Mouse (Mus musculus) hindbrain, embryonic 14.5 days (tissue): Measurements from ENCODE around the gene Plekho2. TPM values are rescaled to one million over a fixed set of nuclear protein-coding genes. Genes with fewer than 3 reads are reported as not detected.
A peak's percentile ranks its signal among the peaks of the same experiment; 100 is the strongest.

Source experiments
- ATAC-seq: fragments of 200-750 bp; cut with Nextera tagmentation; 2 replicates; pipeline ENCODE4 v1.8.0; 2017; ENCODE audit warnings: moderate number of reproducible peaks, mild to moderate bottlenecking, moderate TSS enrichment, moderate library complexity; ENCODE audit not compliant: low FRiP score
- DNase-seq: peaks from one replicate; pipeline ENCODE4 v3.0.0-alpha.2; 2015; ENCODE audit warnings: low spot score
- H3K27ac ChIP-seq: fragments of 300-500 bp; sonication (generic); 2 replicates; pipeline ENCODE4 v1.5.1; 2014; ENCODE audit warnings: mild to moderate bottlenecking, moderate library complexity
- H3K27me3 ChIP-seq: fragments of 300-500 bp; sonication (generic); 2 replicates; pipeline ENCODE4 v1.6.1; 2014; ENCODE audit warnings: mild to moderate bottlenecking, low read length, mixed read lengths; ENCODE audit not compliant: control insufficient read depth, insufficient read depth
- H3K36me3 ChIP-seq: fragments of 300-500 bp; sonication (generic); replicated peaks from 2 replicates; pipeline ENCODE4 v1.6.1; 2014; ENCODE audit not compliant: control insufficient read depth, insufficient read depth
- H3K4me1 ChIP-seq: fragments of 300-500 bp; sonication (generic); replicated peaks from 2 replicates; pipeline ENCODE4 v1.6.1; 2014; ENCODE audit warnings: antibody characterized with exemption, low read length, mixed read lengths; ENCODE audit not compliant: control insufficient read depth, insufficient read depth
- H3K4me2 ChIP-seq: fragments of 300-500 bp; sonication (generic); replicated peaks from 2 replicates; pipeline ENCODE4 v1.6.1; 2014; ENCODE audit warnings: mild to moderate bottlenecking, moderate library complexity
- H3K4me3 ChIP-seq: fragments of 300-500 bp; sonication (generic); replicated peaks from 2 replicates; pipeline ENCODE4 v1.5.1; 2014; ENCODE audit warnings: mild to moderate bottlenecking, low read length
- H3K9ac ChIP-seq: fragments of 300-500 bp; sonication (generic); 2 replicates; pipeline ENCODE4 v1.6.1; 2014
- H3K9me3 ChIP-seq: fragments of 300-500 bp; sonication (generic); 2 replicates; pipeline ENCODE4 v1.6.1; 2016; ENCODE audit warnings: low read length; ENCODE audit not compliant: control insufficient read depth
- WGBS: fragments of 180-500 bp; shearing (Covaris S2); extraction: QIAGEN DNeasy Blood & Tissue Kit; methylation state at CpG from one replicate; pipeline ENCODE4 v1.1.7; 2014; 5-methylcytosine and 5-hydroxymethylcytosine counted together
- polyA plus RNA-seq: library from polyadenylated mRNA; unstranded; fragments of >200 nt; fragmentation: Nextera tagmentation; extraction: Ambion mirVana; gene quantifications from 2 replicates; pipeline ENCODE4 v1.2.1, GENCODE M21; 2014

The Plekho2 gene
- polyA plus RNA-seq, 1 experiment from 2014 or later = 4.4 TPM

- no peak for DNase-seq
- Histone ChIP-seq H3K9me3 (no peaks in the 10 kb centered on the region), H3K4me3 (no peak overlapping the region), H3K4me1 (peaks cover 10% of the 10 kb centered on the region; the same call in 1 of the 2 replicates), H3K4me2 (no peak overlapping the region), H3K36me3 (no peaks in the 10 kb centered on the region), H3K27me3 (no peaks in the 10 kb centered on the region), H3K27ac (no peak overlapping the region), H3K9ac (no peak overlapping the region)
- ATAC-seq = no peak
- whole genome bisulfite sequencing = 88% methylated on average over 5 of the region's 5 CpGs
These were observed 30.2 kb downstream of the Plekho2 start for GRCm38 (mm10) chr9:65549643-65550042.

- Histone ChIP-seq H3K36me3 (no peaks in the 10 kb centered on the region), H3K9me3 (no peaks in the 10 kb centered on the region), H3K27me3 (no peaks in the 10 kb centered on the region), H3K4me2 (no peak overlapping the region), H3K9ac (no peak overlapping the region), H3K27ac (no peak overlapping the region), H3K4me3 (no peak overlapping the region), H3K4me1 (peaks cover 9% of the 10 kb centered on the region; the same call in 1 of the 2 replicates)
- ATAC-seq (no peak), DNase-seq (no peak)
- WGBS = 79% methylated on average over 3 of the region's 3 CpGs
These were observed 30.7 kb downstream of the Plekho2 start for GRCm38 (mm10) chr9:65549139-65549538.

GRCm38 (mm10) chr9:65548311-65548710 lies 31.5 kb downstream of the Plekho2 start:
- DNase-seq = peak; percentile 46
- H3K4me2 ChIP-seq = no peak overlapping the region
- H3K9me3 ChIP-seq = no peaks in the 10 kb centered on the region
- WGBS = 48% methylated on average over 8 of the region's 8 CpGs
- H3K27me3 ChIP-seq = no peaks in the 10 kb centered on the region
- H3K27ac ChIP-seq = no peak overlapping the region
- ATAC-seq = no peak
- peaks cover 9% of the 10 kb centered on the region; the same call in 1 of the 2 replicates for H3K4me1 ChIP-seq
- no peaks in the 10 kb centered on the region for H3K36me3 ChIP-seq
- H3K9ac ChIP-seq = no peak overlapping the region
- no peak overlapping the region for H3K4me3 ChIP-seq

DNA sequence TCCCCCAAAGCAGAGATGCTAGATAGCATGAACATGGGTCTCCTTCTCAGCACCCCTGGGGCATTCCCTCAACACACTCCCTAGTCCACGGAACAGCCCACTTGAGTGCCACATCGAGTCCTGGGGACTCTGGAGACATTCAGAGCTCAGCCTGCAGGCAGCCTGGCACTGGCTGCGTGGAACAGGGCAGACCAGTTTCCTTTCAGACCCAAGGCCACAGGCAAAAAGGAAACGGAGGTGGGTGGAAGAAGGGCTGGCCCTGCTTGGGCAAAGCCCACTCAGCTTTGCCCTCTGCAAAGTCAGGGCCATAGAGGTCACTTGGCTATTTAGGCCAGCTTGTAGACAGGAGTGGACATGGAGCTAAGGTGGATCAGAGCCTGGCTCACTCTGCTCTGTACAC lies 32.0 kb downstream of the Plekho2 start:
- Histone ChIP-seq H3K4me2 (no peak overlapping the region), H3K9ac (no peak overlapping the region), H3K27ac (no peak overlapping the region), H3K36me3 (no peaks in the 10 kb centered on the region), H3K4me3 (no peak overlapping the region), H3K9me3 (no peaks in the 10 kb centered on the region), H3K4me1 (peaks cover 9% of the 10 kb centered on the region; the same call in 1 of the 2 replicates), H3K27me3 (no peaks in the 10 kb centered on the region)
- DNase-seq = no peak
- 44% methylated on average over 4 of the region's 4 CpGs for WGBS
- ATAC-seq = no peak

DNA sequence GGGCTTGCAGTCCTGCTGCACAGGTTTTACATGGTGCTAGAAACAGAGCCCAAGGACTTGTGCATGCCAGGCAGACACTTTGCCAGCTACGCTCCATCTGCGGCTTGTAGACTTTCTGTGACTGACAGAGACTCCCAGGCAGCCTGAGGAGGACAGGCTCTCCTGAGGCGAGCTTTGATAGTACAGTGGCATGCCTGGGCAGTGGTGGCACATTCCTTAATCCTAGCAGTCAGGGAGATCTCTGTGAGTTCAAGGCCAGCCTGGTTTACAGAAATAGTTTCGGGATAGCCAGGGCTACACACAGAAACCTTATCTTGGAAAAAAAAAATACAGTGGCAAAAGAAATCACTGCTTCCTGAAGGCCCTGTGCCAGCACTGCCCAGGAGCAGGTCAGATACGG lies 32.7 kb downstream of the Plekho2 start:
- Histone ChIP-seq H3K27me3 (no peaks in the 10 kb centered on the region), H3K27ac (no peak overlapping the region), H3K9me3 (no peaks in the 10 kb centered on the region), H3K9ac (no peak overlapping the region), H3K4me1 (peaks cover 9% of the 10 kb centered on the region; the same call in 1 of the 2 replicates), H3K36me3 (no peaks in the 10 kb centered on the region), H3K4me3 (no peak overlapping the region), H3K4me2 (no peak overlapping the region)
- 73% methylated on average over 5 of the region's 5 CpGs for WGBS
- ATAC-seq (no peak), DNase-seq (no peak)

- no peak overlapping the region for H3K27ac ChIP-seq
- ATAC-seq = no peak
- peaks cover 9% of the 10 kb centered on the region; the same call in 1 of the 2 replicates for H3K4me1 ChIP-seq
- H3K4me3 ChIP-seq = no peak overlapping the region
- no peak overlapping the region for H3K9ac ChIP-seq
- H3K9me3 ChIP-seq = no peaks in the 10 kb centered on the region
- H3K27me3 ChIP-seq = no peaks in the 10 kb centered on the region
- H3K36me3 ChIP-seq = no peaks in the 10 kb centered on the region
- H3K4me2 ChIP-seq = no peak overlapping the region
- 48% methylated on average over 4 of the region's 4 CpGs for WGBS
- no peak for DNase-seq
These were observed 33.5 kb downstream of the Plekho2 start for GRCm38 (mm10) chr9:65546413-65546695.

DNA sequence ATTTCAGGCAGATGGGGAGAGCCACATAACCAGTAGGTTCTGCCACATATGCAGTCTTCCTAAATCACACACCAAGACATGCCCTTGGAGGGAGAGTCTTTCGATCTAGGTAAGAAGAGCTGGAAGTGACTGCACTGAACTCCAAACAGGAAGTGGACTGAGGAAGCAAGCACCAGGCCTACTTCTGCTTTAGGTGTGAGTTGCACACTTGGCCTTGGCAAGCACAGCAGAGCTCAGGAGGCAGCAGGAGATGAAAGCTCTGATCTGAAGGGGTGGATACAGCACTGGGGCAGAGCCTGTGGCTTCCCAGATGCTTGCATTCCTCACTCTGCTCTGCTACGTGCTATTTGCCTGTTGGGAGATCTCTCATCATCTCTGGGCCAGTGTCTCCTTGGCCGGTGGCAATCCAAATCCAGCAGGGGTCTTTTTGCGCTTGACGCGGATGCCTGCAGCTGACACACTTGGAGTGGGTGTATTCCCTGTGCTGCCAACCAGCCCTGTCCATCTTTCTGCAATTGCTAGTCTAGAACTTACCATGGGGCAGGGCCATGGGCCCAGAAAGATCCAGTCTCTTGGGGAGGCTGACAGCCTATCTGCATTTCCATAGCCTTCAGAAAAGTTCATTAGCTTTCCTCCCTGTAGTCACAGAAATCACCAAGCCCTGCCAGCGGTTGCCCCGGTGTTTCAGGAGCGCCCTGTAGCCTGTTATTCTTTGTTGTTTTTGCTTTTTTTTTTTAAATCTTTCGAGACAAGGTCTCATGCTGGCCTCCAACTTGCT lies 34.0 kb downstream of the Plekho2 start:
- H3K9ac ChIP-seq = no peak overlapping the region
- 64% methylated on average over 10 of the region's 10 CpGs for WGBS
- no peak overlapping the region for H3K4me3 ChIP-seq
- H3K27ac ChIP-seq = no peak overlapping the region
- DNase-seq (no peak), ATAC-seq (no peak)
- no peaks in the 10 kb centered on the region for H3K36me3 ChIP-seq
- peaks cover 9% of the 10 kb centered on the region; the same call in 1 of the 2 replicates for H3K4me1 ChIP-seq
- H3K4me2 ChIP-seq = no peak overlapping the region
- H3K9me3 ChIP-seq = no peaks in the 10 kb centered on the region
- H3K27me3 ChIP-seq = no peaks in the 10 kb centered on the region

DNA sequence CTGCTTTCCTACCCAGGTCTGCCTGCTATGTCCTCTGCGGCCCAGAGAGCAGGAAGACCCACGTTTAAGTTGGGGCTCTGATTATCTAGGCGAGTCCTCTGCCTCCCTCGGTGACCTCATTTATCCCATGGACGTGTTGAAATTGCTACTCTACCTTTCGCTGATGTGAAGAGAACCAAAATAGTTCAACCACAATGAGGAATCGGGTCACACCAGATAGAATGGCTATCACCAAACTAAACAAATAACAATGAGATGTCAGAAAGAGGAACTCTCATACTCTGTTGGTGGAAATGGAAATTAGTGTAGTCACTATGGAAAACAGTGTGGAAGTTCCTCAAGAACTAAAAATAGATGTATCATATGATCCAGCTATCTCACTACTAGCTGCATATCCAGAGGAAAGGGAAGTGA lies 37.7 kb downstream of the Plekho2 start:
- 91% methylated on average over 7 of the region's 7 CpGs for WGBS
- DNase-seq = no peak
- no peaks in the 10 kb centered on the region for H3K9me3 ChIP-seq
- no peak overlapping the region for H3K27ac ChIP-seq
- no peak overlapping the region for H3K4me2 ChIP-seq
- H3K36me3 ChIP-seq = no peaks in the 10 kb centered on the region
- H3K4me1 ChIP-seq = 0 out of 2 replicates have a peak, but pooled peaks cover 4% of the 10 kb centered on the region
- no peak overlapping the region for H3K9ac ChIP-seq
- ATAC-seq = no peak
- no peak overlapping the region for H3K4me3 ChIP-seq
- H3K27me3 ChIP-seq = no peaks in the 10 kb centered on the region

DNA sequence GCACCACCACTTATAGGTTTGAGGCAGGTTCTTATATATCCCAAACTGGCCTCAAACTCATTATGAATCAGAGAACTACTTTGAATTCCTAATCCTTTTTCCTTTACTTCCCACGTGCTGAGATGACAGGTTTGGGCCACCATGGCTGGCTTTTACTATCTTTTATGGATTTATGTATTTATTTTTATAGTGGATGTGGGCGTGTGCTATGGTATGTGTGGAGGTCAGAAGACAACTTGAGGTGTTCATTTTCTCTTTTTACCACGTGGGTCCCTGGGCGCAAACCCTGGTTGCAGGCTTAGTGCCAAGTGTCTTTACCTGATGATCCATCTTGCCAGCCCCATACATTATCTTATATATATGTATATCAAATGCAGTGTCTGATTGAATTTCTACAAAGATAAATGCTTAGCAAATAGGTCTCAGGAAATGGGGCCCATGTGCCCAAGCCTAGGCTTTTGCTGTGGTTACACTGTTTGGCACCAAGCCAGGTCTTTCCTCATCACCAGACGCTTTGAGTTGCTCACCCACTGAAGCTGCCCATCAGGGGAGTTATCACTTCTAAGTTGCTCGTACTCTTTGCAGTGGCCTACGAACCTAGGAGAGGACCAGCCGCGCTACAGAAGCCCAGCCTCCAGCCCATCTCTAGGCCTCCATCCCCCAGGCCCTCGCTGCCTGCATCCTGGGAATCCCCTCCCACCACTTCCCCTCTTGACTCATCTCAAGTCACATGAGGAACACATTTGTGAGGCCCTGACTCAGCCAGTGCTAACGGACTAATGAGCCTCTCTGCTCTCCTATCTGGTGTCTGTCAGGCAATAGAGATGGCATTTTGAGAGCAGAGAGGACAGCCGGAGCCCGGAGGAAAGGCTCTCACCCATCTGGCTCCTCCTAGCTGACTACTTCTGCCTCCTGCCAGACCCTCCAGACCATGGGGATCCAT lies 38.4 kb downstream of the Plekho2 start:
- H3K9ac ChIP-seq = no peak overlapping the region
- H3K27ac ChIP-seq = no peak overlapping the region
- H3K4me2 ChIP-seq = no peak overlapping the region
- ATAC-seq (no peak), DNase-seq (no peak)
- no peaks in the 10 kb centered on the region for H3K27me3 ChIP-seq
- no peaks in the 10 kb centered on the region for H3K36me3 ChIP-seq
- H3K9me3 ChIP-seq = no peaks in the 10 kb centered on the region
- H3K4me1 ChIP-seq = 0 out of 2 replicates have a peak, but pooled peaks cover 4% of the 10 kb centered on the region
- H3K4me3 ChIP-seq = no peak overlapping the region
- 72% methylated on average over 13 of the region's 13 CpGs for WGBS
